Mouse (Mus musculus) embryonic facial prominence, embryonic 12.5 days (tissue): ENCODE measurements at regions not wholly inside any gene's neighbourhood (a gene's known extent, or its start where the extent isn't known, plus 50 kb on each side); places are given as distances from the start of the nearest gene placed in this dataset.
A peak's percentile ranks its signal among the peaks of the same experiment; 100 is the strongest.

Experiments used
- ATAC-seq: fragments of 200-750 bp; cut with Nextera tagmentation; 2 replicates; pipeline ENCODE4 v1.8.0; 2017; ENCODE audit not compliant: insufficient number of reproducible peaks, insufficient read depth, low FRiP score, low TSS enrichment
- H3K27ac ChIP-seq: fragments of 300-500 bp; sonication (generic); 2 replicates; pipeline ENCODE4 v1.5.1; 2016; ENCODE audit warnings: mild to moderate bottlenecking
- H3K27me3 ChIP-seq: fragments of 300-500 bp; sonication (generic); 2 replicates; pipeline ENCODE4 v1.6.1; 2016; ENCODE audit warnings: mild to moderate bottlenecking, moderate library complexity
- H3K36me3 ChIP-seq: fragments of 300-500 bp; sonication (generic); 2 replicates; pipeline ENCODE4 v1.6.1; 2016; ENCODE audit warnings: mild to moderate bottlenecking
- H3K4me1 ChIP-seq: fragments of 300-500 bp; sonication (generic); 2 replicates; pipeline ENCODE4 v1.6.1; 2016
- H3K4me2 ChIP-seq: fragments of 300-500 bp; sonication (generic); replicated peaks from 2 replicates; pipeline ENCODE4 v1.6.1; 2016; ENCODE audit warnings: mild to moderate bottlenecking, moderate library complexity
- H3K4me3 ChIP-seq: fragments of 300-500 bp; sonication (generic); 2 replicates; pipeline ENCODE4 v1.5.1; 2016; ENCODE audit warnings: mild to moderate bottlenecking
- H3K9ac ChIP-seq: fragments of 300-500 bp; sonication (generic); 2 replicates; pipeline ENCODE4 v1.6.1; 2016; ENCODE audit warnings: mild to moderate bottlenecking, moderate library complexity
- H3K9me3 ChIP-seq: fragments of 300-500 bp; sonication (generic); 2 replicates; pipeline ENCODE4 v1.6.1; 2016; ENCODE audit warnings: mild to moderate bottlenecking, moderate library complexity
- WGBS: fragments of 180-500 bp; shearing (Covaris S2); methylation state at CpG from one replicate; pipeline ENCODE4 v1.1.7; 2016; 5-methylcytosine and 5-hydroxymethylcytosine counted together

GRCm38 (mm10) chr14:62058100-62058499 is 234.3 kb upstream of the Rnaseh2b start:
- 90% methylated on average over 1 of the region's 1 CpGs for WGBS
- Histone ChIP-seq H3K9me3 (no peaks in the 10 kb centered on the region), H3K27me3 (no peaks in the 10 kb centered on the region)

GRCm38 (mm10) chr14:62071140-62071539 is 221.2 kb upstream of the Rnaseh2b start:
- Histone ChIP-seq H3K27me3 (no peaks in the 10 kb centered on the region), H3K9ac (no peak overlapping the region), H3K9me3 (no peaks in the 10 kb centered on the region), H3K4me1 (no peaks in the 10 kb centered on the region), H3K4me2 (no peak overlapping the region), H3K36me3 (no peaks in the 10 kb centered on the region), H3K27ac (no peak overlapping the region), H3K4me3 (no peak overlapping the region)
- WGBS: 76% methylated on average over 6 of the region's 6 CpGs
- no peak for ATAC-seq

More at GRCm38 (mm10) chr14:62058100-62058499, 234.3 kb upstream of the Rnaseh2b start:
- Histone ChIP-seq H3K4me2 (no peak overlapping the region), H3K4me3 (no peak overlapping the region), H3K9ac (no peak overlapping the region), H3K27ac (no peak overlapping the region), H3K4me1 (peaks cover 4% of the 10 kb centered on the region; the same call in 1 of the 2 replicates), H3K36me3 (no peaks in the 10 kb centered on the region)
- ATAC-seq: no peak

- H3K9ac ChIP-seq: no peak overlapping the region
- H3K27me3 ChIP-seq: no peaks in the 10 kb centered on the region
- no peaks in the 10 kb centered on the region for H3K36me3 ChIP-seq
- H3K27ac ChIP-seq: no peak overlapping the region
- H3K4me3 ChIP-seq: no peak overlapping the region
- no peak overlapping the region for H3K4me2 ChIP-seq
- 0 out of 2 replicates have a peak, but pooled peaks cover 3% of the 10 kb centered on the region for H3K4me1 ChIP-seq
- WGBS: 68% methylated on average over 2 of the region's 2 CpGs
- no peaks in the 10 kb centered on the region for H3K9me3 ChIP-seq
- no peak for ATAC-seq
Measured at GRCm38 (mm10) chr14:62084047-62084446, 208.3 kb upstream of the Rnaseh2b start.

- Histone ChIP-seq H3K4me2 (no peak overlapping the region), H3K9me3 (no peaks in the 10 kb centered on the region), H3K36me3 (no peaks in the 10 kb centered on the region), H3K9ac (no peak overlapping the region), H3K4me3 (no peak overlapping the region), H3K27me3 (no peaks in the 10 kb centered on the region), H3K27ac (no peak overlapping the region), H3K4me1 (0 out of 2 replicates have a peak, but pooled peaks cover 3% of the 10 kb centered on the region)
- ATAC-seq: no peak
- WGBS: 38% methylated on average over 3 of the region's 3 CpGs
Measured at GRCm38 (mm10) chr14:62088174-62088573, 204.2 kb upstream of the Rnaseh2b start.

- 90% methylated on average over 3 of the region's 3 CpGs for WGBS
- H3K27ac ChIP-seq: no peak overlapping the region
- H3K27me3 ChIP-seq: no peaks in the 10 kb centered on the region
- H3K9me3 ChIP-seq: no peaks in the 10 kb centered on the region
- H3K9ac ChIP-seq: no peak overlapping the region
- H3K36me3 ChIP-seq: no peaks in the 10 kb centered on the region
- no peaks in the 10 kb centered on the region for H3K4me1 ChIP-seq
- H3K4me2 ChIP-seq: no peak overlapping the region
- ATAC-seq: no peak
- no peak overlapping the region for H3K4me3 ChIP-seq
Measured at GRCm38 (mm10) chr14:62117532-62117931, 174.9 kb upstream of the Rnaseh2b start.

GRCm38 (mm10) chr14:62118542-62118953 is 173.8 kb upstream of the Rnaseh2b start:
- no peak overlapping the region for H3K9ac ChIP-seq

GRCm38 (mm10) chr14:62128918-62129317 is 163.5 kb upstream of the Rnaseh2b start:
- no peaks in the 10 kb centered on the region for H3K36me3 ChIP-seq
- peaks cover 3% of the 10 kb centered on the region; the same call in 1 of the 2 replicates for H3K4me1 ChIP-seq
- ATAC-seq: no peak
- no peak overlapping the region for H3K4me2 ChIP-seq
- no peaks in the 10 kb centered on the region for H3K27me3 ChIP-seq
- no peak overlapping the region for H3K9ac ChIP-seq
- H3K9me3 ChIP-seq: no peaks in the 10 kb centered on the region
- H3K4me3 ChIP-seq: no peak overlapping the region
- WGBS: 78% methylated on average over 6 of the region's 6 CpGs
- H3K27ac ChIP-seq: no peak overlapping the region

More at GRCm38 (mm10) chr14:62118542-62118953, 173.8 kb upstream of the Rnaseh2b start:
- H3K27ac ChIP-seq: no peak overlapping the region
- no peaks in the 10 kb centered on the region for H3K4me1 ChIP-seq
- H3K27me3 ChIP-seq: no peaks in the 10 kb centered on the region
- H3K4me2 ChIP-seq: no peak overlapping the region
- 51% methylated on average over 2 of the region's 2 CpGs for WGBS
- H3K4me3 ChIP-seq: no peak overlapping the region
- H3K36me3 ChIP-seq: no peaks in the 10 kb centered on the region
- ATAC-seq: no peak
- no peaks in the 10 kb centered on the region for H3K9me3 ChIP-seq

- H3K27ac ChIP-seq: no peak overlapping the region
- H3K9me3 ChIP-seq: peaks cover 10% of the 10 kb centered on the region
- WGBS: 60% methylated on average over 8 of the region's 8 CpGs
- H3K4me1 ChIP-seq: no peaks in the 10 kb centered on the region
- H3K27me3 ChIP-seq: no peaks in the 10 kb centered on the region
- no peak overlapping the region for H3K4me2 ChIP-seq
- no peak for ATAC-seq
- H3K36me3 ChIP-seq: no peaks in the 10 kb centered on the region
- no peak overlapping the region for H3K9ac ChIP-seq
- H3K4me3 ChIP-seq: no peak overlapping the region
Measured at GRCm38 (mm10) chr14:62132353-62132816, 160.0 kb upstream of the Rnaseh2b start.

- Histone ChIP-seq H3K4me2 (no peak overlapping the region), H3K27ac (no peak overlapping the region), H3K36me3 (no peaks in the 10 kb centered on the region), H3K4me3 (no peak overlapping the region), H3K9me3 (peaks cover 10% of the 10 kb centered on the region), H3K4me1 (no peaks in the 10 kb centered on the region), H3K9ac (no peak overlapping the region), H3K27me3 (no peaks in the 10 kb centered on the region)
- WGBS: 44% methylated on average over 5 of the region's 5 CpGs
- no peak for ATAC-seq
Measured at GRCm38 (mm10) chr14:62137981-62138380, 154.4 kb upstream of the Rnaseh2b start.

GRCm38 (mm10) chr14:62144385-62145030 is 147.9 kb upstream of the Rnaseh2b start:
- Histone ChIP-seq H3K27me3 (no peaks in the 10 kb centered on the region), H3K4me2 (peak overlapping the region; percentile 26), H3K9ac (no peak overlapping the region), H3K4me3 (no peak overlapping the region), H3K27ac (peak overlapping the region; percentile 58), H3K9me3 (no peaks in the 10 kb centered on the region), H3K4me1 (peaks cover 6% of the 10 kb centered on the region; the same call in 1 of the 2 replicates), H3K36me3 (no peaks in the 10 kb centered on the region)
- 42% methylated on average over 17 of the region's 17 CpGs for WGBS
- ATAC-seq: peak; percentile 64; the same call in 1 of the 2 replicates

GRCm38 (mm10) chr14:62157038-62157716 is 135.2 kb upstream of the Rnaseh2b start:
- WGBS: 78% methylated on average over 7 of the region's 7 CpGs
- Histone ChIP-seq H3K27ac (no peak overlapping the region), H3K4me1 (peaks cover 10% of the 10 kb centered on the region), H3K4me3 (no peak overlapping the region), H3K4me2 (no peak overlapping the region), H3K36me3 (no peaks in the 10 kb centered on the region), H3K9ac (no peak overlapping the region), H3K9me3 (no peaks in the 10 kb centered on the region), H3K27me3 (no peaks in the 10 kb centered on the region)
- ATAC-seq: no peak

- H3K4me2 ChIP-seq: no peak overlapping the region
- peaks cover 10% of the 10 kb centered on the region for H3K4me1 ChIP-seq
- peak overlapping the region; percentile 46; the same call in 1 of the 2 replicates for H3K27ac ChIP-seq
- no peak for ATAC-seq
- H3K9ac ChIP-seq: no peak overlapping the region
- WGBS: 43% methylated on average over 2 of the region's 2 CpGs
- no peaks in the 10 kb centered on the region for H3K9me3 ChIP-seq
- H3K4me3 ChIP-seq: no peak overlapping the region
- no peaks in the 10 kb centered on the region for H3K36me3 ChIP-seq
- no peaks in the 10 kb centered on the region for H3K27me3 ChIP-seq
Measured at GRCm38 (mm10) chr14:62159690-62160089, 132.7 kb upstream of the Rnaseh2b start.
